10 mouse cellular contexts compared by ENCODE assay signal in the genomic region with DNA sequence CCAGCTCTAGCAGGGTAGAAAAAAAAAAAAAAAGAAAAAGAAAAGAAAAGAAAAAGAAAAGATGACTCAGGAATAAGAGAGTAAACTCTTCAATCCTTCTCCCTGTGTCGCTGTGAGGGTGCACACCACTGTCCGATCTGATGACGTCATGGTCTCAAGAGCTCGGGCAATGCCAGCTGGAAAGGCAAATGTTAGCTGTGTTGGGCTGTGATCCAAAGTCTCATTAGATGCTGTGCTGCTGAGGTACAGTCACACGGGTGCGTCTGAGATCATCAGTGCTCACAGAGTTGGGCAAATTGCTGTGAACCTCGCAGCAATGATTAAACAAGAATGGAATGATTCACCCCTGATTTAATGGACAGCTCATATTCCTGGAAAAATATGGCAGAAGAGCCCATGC. TPM values are rescaled to one million over a fixed set of nuclear protein-coding genes. Genes with fewer than 3 reads are reported as not detected.
A peak's percentile ranks its signal among the peaks of the same experiment; 100 is the strongest.
DNase-seq lines count a peak whose midpoint lies in the region; ATAC-seq and TF ChIP-seq lines count a peak whose summit lies in the region.
"Had no signal": no experiment of that assay in that cellular context is flagged by ENCODE, and none has a peak within 500 bp of the region (broad histone marks: within the 10 kb centered on the region; RNA-seq: fewer than 3 reads in every experiment).

No protein-coding gene starts in this region.

- no peaks in the 10 kb centered on the region for H3K27me3 ChIP-seq in heart, embryonic 12.5 days (replicated peaks)
- H3K27me3 ChIP-seq in C2C12 (ENCODE audit: control insufficient read depth, insufficient read depth, insufficient read length), result no peaks in the 10 kb centered on the region
- H3K27me3 ChIP-seq: hindbrain, embryonic 13.5 days had no signal

- no peaks in the 10 kb centered on the region for H3K4me1 ChIP-seq in heart, embryonic 12.5 days (replicated peaks)
- H3K4me1 ChIP-seq: hindbrain, embryonic 13.5 days had no signal

- H3K27ac ChIP-seq in heart, embryonic 12.5 days (ENCODE audit: poor library complexity, severe bottlenecking), result no peak overlapping the region
- H3K27ac ChIP-seq: hindbrain, embryonic 13.5 days had no signal

- 72% methylated on average over 7 of the region's 7 CpGs for WGBS in heart, embryonic 12.5 days

- no peak for ATAC-seq in heart, embryonic 12.5 days (ENCODE audit: insufficient number of reproducible peaks, low FRiP score)
- no peak for ATAC-seq in erythroblast, adult 5-6 weeks (replicated peaks; ENCODE audit: low FRiP score, poor library complexity, severe bottlenecking)

- no peaks in the 10 kb centered on the region for H3K79me3 ChIP-seq in C2C12 (ENCODE audit: low read depth)

- H3K4me2 ChIP-seq in heart, embryonic 12.5 days, result no peak overlapping the region
- H3K4me2 ChIP-seq: hindbrain, embryonic 13.5 days had no signal

- no peaks in the 10 kb centered on the region for H3K36me3 ChIP-seq in heart, embryonic 12.5 days
- H3K36me3 ChIP-seq in C2C12 (ENCODE audit: control insufficient read depth, insufficient read depth), result no peaks in the 10 kb centered on the region
- H3K36me3 ChIP-seq: hindbrain, embryonic 13.5 days had no signal

- H3K9ac ChIP-seq in heart, embryonic 12.5 days, result no peak overlapping the region
- H3K9ac ChIP-seq: hindbrain, embryonic 13.5 days had no signal

- no peak overlapping the region for H3ac ChIP-seq in C2C12 (ENCODE audit: control insufficient read depth, insufficient read length, low read depth)

- peak; percentile 35 for DNase-seq in heart, postnatal 4 days
- peak; percentile 53 for DNase-seq in 3134 (ENCODE audit: extremely low read depth, insufficient read length, low spot score)
- DNase-seq in fibroblast of lung, adult 2 months (ENCODE audit: low read depth), result peak; percentile 51
- DNase-seq in spleen, adult 18-20 months, result no peak
- DNase-seq: thymus, postnatal 25 days had no signal

- 0 out of 2 replicates have a peak, but pooled peaks cover 8% of the 10 kb centered on the region for H3K9me3 ChIP-seq in heart, embryonic 12.5 days (replicated peaks)
- H3K9me3 ChIP-seq: hindbrain, embryonic 13.5 days had no signal

- H3K79me2 ChIP-seq in C2C12 (ENCODE audit: control insufficient read depth, insufficient read depth), result no peaks in the 10 kb centered on the region

- no peak overlapping the region for H3K4me3 ChIP-seq in heart, embryonic 12.5 days
- no peak overlapping the region for H3K4me3 ChIP-seq in C2C12 (ENCODE audit: insufficient read depth, poor library complexity, severe bottlenecking)
- H3K4me3 ChIP-seq: hindbrain, embryonic 13.5 days; megakaryocyte, embryonic 14.5 days had no signal

- TF ChIP-seq CTCF in C2C12 (IDR thresholded peaks at IDR 0.05; ENCODE audit: control insufficient read depth, insufficient read depth, insufficient read length), result no peak

TF ChIP-seq in C2C12, 6 proteins besides CTCF, POLR2A, EP300 and RAD21:
- TF ChIP-seq MAX (IDR thresholded peaks at IDR 0.05), result no peak
- peak; percentile 71 for TF ChIP-seq MYOD1 (IDR thresholded peaks at IDR 0.05; ENCODE audit: control insufficient read depth, insufficient read length, low read depth)

RNA-seq across cellular contexts. Expression of gene Ptgr2, which starts 6.1 kb away (rescaled TPM):
- total RNA-seq in heart, postnatal 4 days (2021), result 100 to 1,000 TPM; 127 to 132 TPM
- polyA plus RNA-seq in heart, embryonic 12.5 days (2016; fragmentation: Nextera tagmentation; extraction: Ambion mirVana), result 75.8 and 77.5 TPM in 2 replicates
- polyA plus RNA-seq in C2C12 (2012; fragmentation: generic; extraction: Trizol), result 13.3 TPM
- total RNA-seq in erythroblast, adult 5-6 weeks (2015; ENCODE audit: low replicate concordance), result 8.8 and 19.0 TPM in 2 replicates
- 7.5 and 14.4 TPM in 2 replicates for total RNA-seq in erythroblast, adult 5-6 weeks (2017; ENCODE audit: low replicate concordance)

RNA-seq across cellular contexts. Expression of gene Zfp410, which starts 37.8 kb away (rescaled TPM):
- 10 to 100 TPM; 37.3 to 38.1 TPM for total RNA-seq in heart, postnatal 4 days (2021)
- polyA plus RNA-seq in heart, embryonic 12.5 days (2016; fragmentation: Nextera tagmentation; extraction: Ambion mirVana), result 53.1 and 59.9 TPM in 2 replicates
- 23.5 TPM for polyA plus RNA-seq in C2C12 (2012; fragmentation: generic; extraction: Trizol)
- 20.2 and 28.4 TPM in 2 replicates for total RNA-seq in erythroblast, adult 5-6 weeks (2015; ENCODE audit: low replicate concordance)
- total RNA-seq in erythroblast, adult 5-6 weeks (2017; ENCODE audit: low replicate concordance), result 25.0 and 32.6 TPM in 2 replicates

Comparison
In these comparisons a context has a peak if more than half of its experiments do, and no peak if none do; other contexts are left out.
1. DNase-seq: peak in heart, postnatal 4 days (single experiment), 3134 (single experiment) and fibroblast of lung, adult 2 months (single experiment); none in spleen, adult 18-20 months (0 of 2).
2. RNA of gene Ptgr2, which starts 6.1 kb away (total RNA-seq): 127 to 132 TPM in heart, postnatal 4 days; 7.5 to 19.0 TPM in erythroblast, adult 5-6 weeks; every median in the first group is over 4 times any median in the second.